Mouse (Mus musculus) cortical plate, adult 2 months (tissue): ENCODE results near the gene Cnot11. TPM values are rescaled to one million over a fixed set of nuclear protein-coding genes. Genes with fewer than 3 reads are reported as not detected.

ENCODE experiments used
- H3K27ac ChIP-seq: fragments of 200-500 bp; 2 replicates; pipeline ENCODE4 v1.5.1; 2012; ENCODE audit warnings: low read length, control low read depth, inconsistent platforms; ENCODE audit not compliant: insufficient read depth
- H3K4me1 ChIP-seq: fragments of 200-500 bp; 2 replicates; pipeline ENCODE4 v1.6.1; 2011; ENCODE audit warnings: low read length; ENCODE audit not compliant: control insufficient read depth, insufficient read depth
- H3K4me3 ChIP-seq: fragments of 200-500 bp; 2 replicates; pipeline ENCODE4 v1.5.1; 2011; ENCODE audit warnings: mild to moderate bottlenecking, low read length, control low read depth; ENCODE audit not compliant: insufficient read depth
- CTCF ChIP-seq: fragments of 200-500 bp; IDR thresholded peaks from 2 replicates; pipeline ENCODE4 v1.5.1; 2011; ENCODE audit warnings: mild to moderate bottlenecking, control low read depth, low read length; ENCODE audit not compliant: insufficient read depth; ENCODE audit errors: extremely low read depth
- POLR2A ChIP-seq: fragments of 200-500 bp; IDR thresholded peaks from 2 replicates; pipeline ENCODE4 v1.6.1; 2011; ENCODE audit warnings: mild to moderate bottlenecking, low read length, control low read depth; ENCODE audit not compliant: insufficient read depth; ENCODE audit errors: extremely low read depth
- polyA plus RNA-seq: library from polyadenylated mRNA; depleted of rRNA; stranded (reverse); fragments of >200 nt; gene quantifications from 2 replicates; pipeline ENCODE4 v1.2.3, GENCODE M21; 2012

The Cnot11 gene
- polyA plus RNA-seq, 1 experiment, result 18.8 TPM

- Histone ChIP-seq H3K4me1 (no peaks in the 10 kb centered on the region), H3K4me3 (no peak overlapping the region), H3K27ac (no peak overlapping the region)
- TF ChIP-seq POLR2A, result no peak
- peak; percentile 87 for TF ChIP-seq CTCF
These were observed 4.4 kb upstream of the Cnot11 start for GRCm38 (mm10) chr1:39530258-39530943.

DNA sequence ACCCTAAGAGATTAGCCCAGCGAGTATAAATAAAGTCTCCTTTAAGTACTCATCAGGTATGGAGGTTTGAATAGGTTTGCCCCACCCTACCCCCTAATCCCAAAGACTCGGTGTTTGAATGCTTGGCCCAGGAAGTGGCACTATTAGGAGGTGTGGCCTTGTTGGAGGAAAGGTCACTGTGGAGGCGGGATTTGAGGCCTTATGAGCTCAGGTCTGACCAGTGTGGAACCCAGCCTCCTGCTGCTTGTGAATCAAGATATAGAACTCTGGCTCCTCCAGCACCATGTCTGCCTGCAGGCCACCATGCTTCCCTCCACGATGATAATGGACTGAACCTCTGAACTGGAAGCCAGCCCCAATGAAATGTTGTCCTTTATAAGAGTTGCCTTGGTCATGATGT is 3.8 kb upstream of the Cnot11 start:
- Histone ChIP-seq H3K27ac (no peak overlapping the region), H3K4me3 (no peak overlapping the region)
- TF ChIP-seq POLR2A, result no peak
- no peak for TF ChIP-seq CTCF

GRCm38 (mm10) chr1:39533917-39534316 is 875 bp upstream of the Cnot11 start:
- Histone ChIP-seq H3K4me1 (peaks cover 6% of the 10 kb centered on the region; the same call in 1 of the 2 replicates), H3K27ac (no peak overlapping the region), H3K4me3 (no peak overlapping the region)
- TF ChIP-seq CTCF (no peak), POLR2A (no peak)

More for the DNA sequence above, 3.8 kb upstream of the Cnot11 start:
- no peaks in the 10 kb centered on the region for H3K4me1 ChIP-seq

- Histone ChIP-seq H3K4me1 (peaks cover 6% of the 10 kb centered on the region; the same call in 1 of the 2 replicates), H3K27ac (peak overlapping the region; percentile 71), H3K4me3 (peak overlapping the region; percentile 50)
- TF ChIP-seq CTCF (no peak), POLR2A (peak; percentile 68; the same call in 1 of the 2 replicates)
These were observed 921 bp downstream of the Cnot11 start for GRCm38 (mm10) chr1:39535515-39536311.

GRCm38 (mm10) chr1:39536701-39537100 is 1.9 kb downstream of the Cnot11 start:
- Histone ChIP-seq H3K4me1 (peaks cover 6% of the 10 kb centered on the region; the same call in 1 of the 2 replicates), H3K27ac (no peak overlapping the region), H3K4me3 (peak overlapping the region; percentile 50)
- no peak for TF ChIP-seq CTCF
- TF ChIP-seq POLR2A, result no peak

DNA sequence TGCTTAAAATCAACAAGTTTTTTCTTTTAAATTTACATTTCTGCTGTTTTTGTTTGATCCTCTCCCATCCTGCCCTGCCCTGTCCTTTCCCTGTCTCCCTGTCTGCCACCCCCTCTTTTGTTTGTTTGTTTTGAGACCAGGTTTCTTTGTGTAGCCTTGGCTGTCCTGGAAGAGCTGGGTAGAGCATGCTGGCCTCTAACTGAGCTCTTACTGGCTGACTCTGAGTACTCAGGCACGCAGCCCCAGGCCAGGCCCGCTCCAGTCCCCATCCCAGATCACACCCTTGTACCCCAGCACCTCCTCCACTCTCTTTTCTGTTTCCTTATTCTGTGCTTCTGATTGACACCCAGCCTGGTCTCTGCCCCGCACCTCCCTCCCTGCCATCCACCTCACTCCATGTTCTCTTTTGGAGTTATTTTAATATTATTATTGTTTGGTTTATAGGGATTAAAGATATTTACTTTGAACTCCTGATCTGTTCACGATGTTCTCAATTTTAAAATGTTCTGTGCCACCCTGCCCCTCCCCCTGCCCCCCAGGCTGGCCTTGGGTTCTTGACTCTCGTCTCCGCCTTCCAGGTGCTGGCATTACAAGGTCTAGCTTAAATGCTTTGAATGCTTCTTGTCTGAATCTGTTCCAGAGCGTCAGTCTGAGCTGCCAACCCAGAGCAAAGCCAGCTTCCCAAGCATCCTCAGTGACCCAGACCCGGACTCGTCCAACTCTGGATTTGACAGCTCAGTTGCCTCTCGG is 3.0 kb downstream of the Cnot11 start:
- no peak overlapping the region for H3K27ac ChIP-seq
- peaks cover 6% of the 10 kb centered on the region; the same call in 1 of the 2 replicates for H3K4me1 ChIP-seq
- no peak overlapping the region for H3K4me3 ChIP-seq
- TF ChIP-seq CTCF (no peak), POLR2A (no peak)

DNA sequence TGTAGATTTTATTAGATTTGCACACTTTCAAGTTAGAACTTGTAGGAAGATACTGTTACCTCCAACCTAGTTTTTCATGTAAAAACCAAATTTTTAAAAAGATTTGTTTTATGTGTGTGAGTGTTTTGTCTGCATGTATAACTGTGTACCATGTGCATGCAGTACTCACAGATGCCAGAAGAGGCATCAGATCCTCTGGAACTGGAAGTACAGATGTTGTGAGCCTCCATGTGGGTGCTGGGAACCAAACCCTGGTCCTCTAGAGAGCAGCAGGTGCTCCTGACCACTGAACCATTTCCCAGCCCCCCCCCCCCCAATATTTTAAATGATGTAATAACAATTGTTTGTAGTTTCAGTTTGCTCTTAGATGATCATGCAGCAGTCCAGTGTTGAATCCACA is 5.8 kb downstream of the Cnot11 start:
- no peak for TF ChIP-seq CTCF
- TF ChIP-seq POLR2A, result no peak
- Histone ChIP-seq H3K4me1 (peaks cover 6% of the 10 kb centered on the region; the same call in 1 of the 2 replicates), H3K4me3 (no peak overlapping the region), H3K27ac (no peak overlapping the region)

GRCm38 (mm10) chr1:39545589-39545988 is 10.8 kb downstream of the Cnot11 start:
- Histone ChIP-seq H3K4me1 (no peaks in the 10 kb centered on the region; the same call in 1 of the 2 replicates), H3K4me3 (no peak overlapping the region), H3K27ac (no peak overlapping the region)
- TF ChIP-seq POLR2A, result no peak

- TF ChIP-seq CTCF, result no peak
- no peak for TF ChIP-seq POLR2A
- H3K4me1 ChIP-seq, result no peaks in the 10 kb centered on the region; the same call in 1 of the 2 replicates
- H3K27ac ChIP-seq, result no peak overlapping the region
- H3K4me3 ChIP-seq, result no peak overlapping the region
These were observed 11.5 kb downstream of the Cnot11 start for GRCm38 (mm10) chr1:39546160-39546866.
